ENCODE assay signal across 21 mouse cellular contexts in the genomic region with DNA sequence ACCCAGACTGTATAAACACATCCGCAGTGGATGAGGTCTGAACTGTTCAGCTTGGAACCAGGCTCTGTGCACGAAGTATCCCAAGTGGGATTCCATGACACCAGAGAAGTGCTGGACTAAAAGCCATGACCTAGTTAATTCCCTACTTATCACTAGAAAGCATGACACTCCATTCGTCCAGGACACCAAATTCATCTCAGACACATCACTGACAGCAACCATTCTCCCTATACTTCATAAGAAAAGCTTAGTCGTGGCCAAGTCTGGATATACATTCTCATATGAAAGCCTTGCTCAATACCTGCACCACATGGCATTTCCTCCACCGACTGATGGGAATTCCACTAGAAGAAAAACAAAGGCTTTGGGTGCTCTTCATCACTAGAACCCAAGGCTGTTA.
A peak's percentile ranks its signal among the peaks of the same experiment; 100 is the strongest.
DNase-seq lines count a peak whose midpoint lies in the region; ATAC-seq and TF ChIP-seq lines count a peak whose summit lies in the region.
"Had no signal": no experiment of that assay in that cellular context is flagged by ENCODE, and none has a peak within 500 bp of the region (broad histone marks: within the 10 kb centered on the region; RNA-seq: fewer than 3 reads in every experiment).

No protein-coding gene starts in this region.

- no peaks in the 10 kb centered on the region for H3K27me3 ChIP-seq in lung, embryonic 14.5 days (ENCODE audit: insufficient read depth, low read length)
- H3K27me3 ChIP-seq in lung, embryonic 16.5 days (ENCODE audit: control insufficient read depth, insufficient read depth, low read depth, low read length) = no peaks in the 10 kb centered on the region
- H3K27me3 ChIP-seq: embryonic facial prominence, embryonic 13.5 days; embryonic facial prominence, embryonic 15.5 days had no signal

- H3K36me3 ChIP-seq in lung, embryonic 14.5 days (ENCODE audit: insufficient read depth) = no peaks in the 10 kb centered on the region
- no peaks in the 10 kb centered on the region for H3K36me3 ChIP-seq in lung, embryonic 16.5 days (ENCODE audit: control insufficient read depth, insufficient read depth, low read length)
- H3K36me3 ChIP-seq: embryonic facial prominence, embryonic 13.5 days; embryonic facial prominence, embryonic 15.5 days; forebrain, embryonic 10.5 days; forebrain, embryonic 12.5 days had no signal

- DNase-seq in lung, embryonic 14.5 days = peak; percentile 85
- no peak for DNase-seq in lung, postnatal 4 days
- DNase-seq in lung, postnatal 10 days = no peak
- DNase-seq: adrenal gland, adult 2 months; adrenal gland, postnatal 10 days; adrenal gland, postnatal 25 days; cerebellum, adult 11 months; cerebellum, adult 18-20 months; cerebellum, adult 8-10 months; cerebellum, adult 9-11 months; cerebellum, postnatal 14 days; cerebellum, postnatal 36 days; embryo, embryonic 11 days had no signal

- no peak overlapping the region for H3K4me2 ChIP-seq in lung, embryonic 14.5 days
- no peak overlapping the region for H3K4me2 ChIP-seq in lung, embryonic 16.5 days (ENCODE audit: low read depth, low read length)
- H3K4me2 ChIP-seq: embryonic facial prominence, embryonic 13.5 days; embryonic facial prominence, embryonic 15.5 days; forebrain, embryonic 12.5 days had no signal

- peaks cover 7% of the 10 kb centered on the region; the same call in 1 of the 2 replicates for H3K4me1 ChIP-seq in lung, embryonic 14.5 days (ENCODE audit: insufficient read depth)
- H3K4me1 ChIP-seq in lung, embryonic 16.5 days (replicated peaks; ENCODE audit: control insufficient read depth, insufficient read depth, low read length) = peaks cover 12% of the 10 kb centered on the region

- no peaks in the 10 kb centered on the region for H3K9me3 ChIP-seq in lung, embryonic 14.5 days (ENCODE audit: low read depth, low read length)
- H3K9me3 ChIP-seq in lung, embryonic 16.5 days (ENCODE audit: control insufficient read depth, low read length) = no peaks in the 10 kb centered on the region
- H3K9me3 ChIP-seq: embryonic facial prominence, embryonic 13.5 days; embryonic facial prominence, embryonic 15.5 days; forebrain, embryonic 10.5 days; forebrain, embryonic 12.5 days had no signal

- H3K27ac ChIP-seq in lung, embryonic 14.5 days (ENCODE audit: low read depth) = no peak overlapping the region
- no peak overlapping the region for H3K27ac ChIP-seq in lung, embryonic 16.5 days (ENCODE audit: low read length)
- H3K27ac ChIP-seq: embryonic facial prominence, embryonic 13.5 days; embryonic facial prominence, embryonic 15.5 days; forebrain, embryonic 10.5 days; forebrain, embryonic 12.5 days had no signal

- 32% methylated on average over 5 of the region's 5 CpGs for WGBS in lung, embryonic 14.5 days
- 30% methylated on average over 5 of the region's 5 CpGs for WGBS in lung, embryonic 16.5 days

- no peak for ATAC-seq in lung, embryonic 14.5 days (ENCODE audit: insufficient read depth)
- peak; percentile 22; the same call in 1 of the 2 replicates for ATAC-seq in lung, embryonic 16.5 days (ENCODE audit: low read depth)
- ATAC-seq: forebrain, embryonic 14.5 days; forebrain, embryonic 16.5 days had no signal

- no peak overlapping the region for H3K9ac ChIP-seq in lung, embryonic 14.5 days
- no peak overlapping the region for H3K9ac ChIP-seq in lung, embryonic 16.5 days (ENCODE audit: low read length)
- H3K9ac ChIP-seq: embryonic facial prominence, embryonic 13.5 days; embryonic facial prominence, embryonic 15.5 days; forebrain, embryonic 12.5 days had no signal

- no peak for TF ChIP-seq CTCF in lung, embryonic 14.5 days (IDR thresholded peaks at IDR 0.05; ENCODE audit: low read depth)

- no peak overlapping the region for H3K4me3 ChIP-seq in lung, embryonic 14.5 days (ENCODE audit: low read depth, low read length)
- no peak overlapping the region for H3K4me3 ChIP-seq in lung, embryonic 16.5 days (ENCODE audit: low read length)
- H3K4me3 ChIP-seq: embryonic facial prominence, embryonic 13.5 days; embryonic facial prominence, embryonic 15.5 days; erythroblast, embryonic 14.5 days; forebrain, embryonic 10.5 days; forebrain, embryonic 12.5 days had no signal
